Mouse (Mus musculus) G1E (cell line): ENCODE results near the gene Atp9a. TPM values are rescaled to one million over a fixed set of nuclear protein-coding genes. Genes with fewer than 3 reads are reported as not detected.

ENCODE experiments used
- ATAC-seq: 2 replicates; pipeline ENCODE4 v1.8.0; 2016; ENCODE audit warnings: mild to moderate bottlenecking; ENCODE audit not compliant: insufficient number of reproducible peaks, poor library complexity, low FRiP score, severe bottlenecking; ENCODE audit errors: extremely low read depth
- DNase-seq: peaks from one replicate; pipeline ENCODE4 v3.0.0; 2012; ENCODE audit warnings: low spot score
- H3K27me3 ChIP-seq: 2 replicates; pipeline ENCODE4 v1.6.1; 2012; ENCODE audit warnings: mild to moderate bottlenecking, low read length, inconsistent platforms; ENCODE audit not compliant: insufficient read depth
- H3K36me3 ChIP-seq: replicated peaks from 2 replicates; pipeline ENCODE3; 2012; ENCODE audit warnings: mild to moderate bottlenecking, inconsistent platforms
- H3K4me1 ChIP-seq: 2 replicates; pipeline ENCODE4 v1.6.1; 2012; ENCODE audit warnings: low read depth, low read length, inconsistent platforms, mixed read lengths; ENCODE audit not compliant: insufficient read depth
- H3K4me3 ChIP-seq: 2 replicates; pipeline ENCODE4 v1.5.1; 2012; ENCODE audit warnings: low read depth, mild to moderate bottlenecking, inconsistent platforms, low read length, moderate library complexity, mixed read lengths
- H3K9me3 ChIP-seq: replicated peaks from 2 replicates; pipeline ENCODE4 v1.6.1; 2012; ENCODE audit warnings: inconsistent platforms
- CTCF ChIP-seq: IDR thresholded peaks from 2 replicates; pipeline ENCODE4 v1.5.1; 2012; ENCODE audit warnings: low read depth, low read length, inconsistent platforms, mixed read lengths
- GATA1 ChIP-seq: IDR thresholded peaks from 2 replicates; pipeline ENCODE4 v1.6.1; 2012; ENCODE audit warnings: borderline replicate concordance, low read length, inconsistent platforms, mixed read lengths
- GATA2 ChIP-seq: IDR thresholded peaks from 2 replicates; pipeline ENCODE4 v1.6.1; 2012; ENCODE audit warnings: low read depth, low read length, inconsistent platforms, borderline replicate concordance
- POLR2AphosphoS5 ChIP-seq: IDR thresholded peaks from 2 replicates; pipeline ENCODE4 v1.6.1; 2012; ENCODE audit warnings: low read depth, low read length, inconsistent platforms; ENCODE audit not compliant: insufficient replicate concordance
- TAL1 ChIP-seq: conservative IDR thresholded peaks from 2 replicates; pipeline ENCODE4 v1.6.1; 2012; ENCODE audit warnings: low read depth, low read length, inconsistent platforms, mixed read lengths
- polyA plus RNA-seq: library from polyadenylated mRNA; stranded (reverse); fragments of >175 nt; gene quantifications from 2 replicates; pipeline ENCODE4 v1.2.3, GENCODE M21; 2012
- total RNA-seq, 2 experiments: library from RNA; stranded (forward) in 1 of 2; stranded (reverse) in 1 of 2; fragments of 200-1000 nt in 1 of 2; fragments of >200 nt in 1 of 2; fragmentation: Nextera tagmentation in 1 of 2; gene quantifications; 2 replicates each; pipeline ENCODE4 v1.2.3; 2014 to 2017

Atp9a gene
- total and polyA plus RNA-seq, 3 experiments = not detected

DNA sequence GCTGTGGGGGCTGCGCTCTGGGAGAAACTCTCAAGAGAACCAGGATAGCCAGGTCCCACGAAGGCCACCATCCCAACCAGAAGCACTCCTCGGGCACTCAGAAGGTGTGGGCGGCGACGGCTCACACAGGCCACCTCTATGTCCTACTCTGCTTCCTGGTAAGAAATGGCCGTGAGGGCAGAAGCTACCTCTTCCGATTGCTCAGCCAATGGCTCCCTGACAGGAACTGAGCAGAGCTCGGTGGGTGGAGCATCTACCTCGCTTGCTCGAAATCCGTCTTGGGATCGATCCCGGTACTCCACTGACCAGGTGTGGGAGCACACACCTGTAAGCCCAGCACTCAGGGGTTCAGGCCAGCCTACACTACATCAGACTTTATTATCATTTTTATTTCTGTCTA, 72.0 kb downstream of the Atp9a start:
- no peak for DNase-seq
- Histone ChIP-seq H3K36me3 (no peaks in the 10 kb centered on the region), H3K4me1 (no peaks in the 10 kb centered on the region), H3K4me3 (no peak overlapping the region), H3K9me3 (peaks cover 86% of the 10 kb centered on the region), H3K27me3 (no peaks in the 10 kb centered on the region; the same call in 1 of the 2 replicates)
- TF ChIP-seq GATA2 = no peak
- TF ChIP-seq CTCF = no peak
- no peak for TF ChIP-seq TAL1
- no peak for TF ChIP-seq GATA1
- no peak for TF ChIP-seq POLR2AphosphoS5
- no peak for ATAC-seq

GRCm38 (mm10) chr2:168669762-168670161, 72.4 kb downstream of the Atp9a start:
- DNase-seq (no peak), ATAC-seq (no peak)
- H3K4me3 ChIP-seq = no peak overlapping the region
- no peaks in the 10 kb centered on the region; the same call in 1 of the 2 replicates for H3K27me3 ChIP-seq
- no peak for TF ChIP-seq GATA2
- TF ChIP-seq CTCF = no peak
- TF ChIP-seq TAL1 = no peak
- no peak for TF ChIP-seq GATA1
- TF ChIP-seq POLR2AphosphoS5 = no peak
- H3K4me1 ChIP-seq = no peaks in the 10 kb centered on the region
- peaks cover 84% of the 10 kb centered on the region for H3K9me3 ChIP-seq
- no peaks in the 10 kb centered on the region for H3K36me3 ChIP-seq

DNA sequence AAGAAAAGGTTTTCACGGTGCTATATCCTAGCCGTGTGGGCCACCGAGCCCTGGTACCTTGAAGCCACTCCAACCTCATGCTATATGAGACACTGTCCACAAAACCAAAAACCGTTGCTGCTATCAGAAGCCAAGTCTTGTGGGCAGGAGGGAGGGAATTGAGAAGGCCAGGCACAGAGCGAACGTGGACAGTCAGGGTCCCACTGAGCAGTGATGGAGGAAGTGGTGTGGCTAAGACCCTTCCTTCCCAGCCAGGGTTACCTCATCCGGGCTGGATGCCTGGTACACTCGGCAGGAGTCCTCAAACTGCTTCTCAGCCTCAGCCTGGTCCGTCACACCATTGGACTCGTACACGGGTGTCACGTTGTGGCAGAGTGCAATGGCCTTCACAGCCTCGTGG, 74.5 kb downstream of the Atp9a start:
- Histone ChIP-seq H3K27me3 (no peaks in the 10 kb centered on the region; the same call in 1 of the 2 replicates), H3K9me3 (peaks cover 84% of the 10 kb centered on the region), H3K36me3 (no peaks in the 10 kb centered on the region), H3K4me1 (no peaks in the 10 kb centered on the region), H3K4me3 (peak overlapping the region; percentile 11; the same call in 1 of the 2 replicates)
- ATAC-seq = no peak
- TF ChIP-seq CTCF (no peak), GATA2 (no peak), TAL1 (no peak), GATA1 (no peak), POLR2AphosphoS5 (no peak)
- DNase-seq = no peak

DNA sequence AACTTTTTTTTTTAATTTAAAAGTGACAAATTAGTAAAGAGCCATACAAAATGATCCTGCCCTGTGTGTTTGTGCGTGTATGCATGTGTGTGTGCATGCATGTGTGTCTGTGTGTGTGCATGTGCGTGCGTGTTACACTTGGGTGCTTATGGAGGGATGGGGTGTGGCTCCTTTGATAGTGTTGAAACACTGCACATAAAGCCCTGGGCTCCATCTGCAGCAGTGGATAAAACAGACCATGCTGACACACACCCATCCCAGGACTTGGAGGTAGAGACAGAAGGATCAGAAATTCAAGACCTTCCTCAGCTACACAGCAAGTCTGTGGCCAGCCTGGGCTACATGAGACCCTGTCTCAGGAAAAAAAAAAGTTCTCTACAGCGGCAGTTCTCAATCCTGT, 76.5 kb downstream of the Atp9a start:
- Histone ChIP-seq H3K36me3 (no peaks in the 10 kb centered on the region), H3K9me3 (peaks cover 88% of the 10 kb centered on the region), H3K27me3 (no peaks in the 10 kb centered on the region; the same call in 1 of the 2 replicates), H3K4me1 (no peaks in the 10 kb centered on the region), H3K4me3 (no peak overlapping the region)
- no peak for DNase-seq
- TF ChIP-seq TAL1 (no peak), POLR2AphosphoS5 (no peak), GATA1 (no peak), CTCF (no peak), GATA2 (no peak)
- no peak for ATAC-seq

GRCm38 (mm10) chr2:168663716-168664115, 78.5 kb downstream of the Atp9a start:
- no peaks in the 10 kb centered on the region; the same call in 1 of the 2 replicates for H3K27me3 ChIP-seq
- TF ChIP-seq TAL1 = no peak
- TF ChIP-seq POLR2AphosphoS5 = no peak
- TF ChIP-seq CTCF = no peak
- no peak for TF ChIP-seq GATA1
- TF ChIP-seq GATA2 = no peak
- no peaks in the 10 kb centered on the region for H3K4me1 ChIP-seq
- no peak for DNase-seq
- no peak for ATAC-seq
- no peaks in the 10 kb centered on the region for H3K36me3 ChIP-seq
- H3K9me3 ChIP-seq = peaks cover 85% of the 10 kb centered on the region
- H3K4me3 ChIP-seq = no peak overlapping the region

DNA sequence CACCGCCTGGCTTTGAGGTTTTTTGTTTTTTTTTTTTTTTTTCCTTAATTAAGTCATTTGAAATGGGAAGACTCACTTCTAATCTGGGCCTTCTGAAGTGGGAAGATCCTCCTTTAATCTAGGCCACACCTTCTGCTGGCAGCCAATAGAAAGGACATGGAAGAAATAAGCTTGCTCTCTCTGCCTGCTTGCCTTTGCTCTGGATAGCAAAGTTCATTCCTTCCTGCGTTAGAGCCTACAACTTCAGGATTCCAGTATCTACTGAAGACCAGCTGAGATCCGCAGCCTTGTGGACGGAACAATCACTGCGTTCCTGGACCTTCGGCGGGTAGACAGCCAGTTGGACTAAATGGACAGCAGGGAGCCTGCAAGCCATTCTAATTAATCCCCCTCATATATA, 79.0 kb downstream of the Atp9a start:
- H3K4me1 ChIP-seq = no peaks in the 10 kb centered on the region
- H3K27me3 ChIP-seq = no peaks in the 10 kb centered on the region; the same call in 1 of the 2 replicates

More for the DNA sequence above, 79.0 kb downstream of the Atp9a start:
- TF ChIP-seq GATA1 (no peak), POLR2AphosphoS5 (no peak), TAL1 (no peak), GATA2 (no peak), CTCF (no peak)
- DNase-seq (no peak), ATAC-seq (no peak)
- no peak overlapping the region for H3K4me3 ChIP-seq
- H3K9me3 ChIP-seq = peaks cover 85% of the 10 kb centered on the region
- H3K36me3 ChIP-seq = no peaks in the 10 kb centered on the region
